Mouse (Mus musculus): ENCODE measurements around the gene Wnk2. TPM values are rescaled to one million over a fixed set of nuclear protein-coding genes. Genes with fewer than 3 reads are reported as not detected.

The Wnk2 gene
- polyA plus RNA-seq, 1 experiment from 2014 or later = 4.3 TPM

GRCm38 (mm10) chr13:49017375-49017774 is 130.4 kb downstream of the Wnk2 start:
- Histone ChIP-seq H3K27ac (replicated peaks) (no peak overlapping the region), H3K4me3 (no peak overlapping the region), H3K27me3 (ENCODE audit: low read depth, poor library complexity, severe bottlenecking) (peaks cover 23% of the 10 kb centered on the region), H3K36me3 (0 out of 2 replicates have a peak, but pooled peaks cover 4% of the 10 kb centered on the region), H3K9me3 (replicated peaks) (peaks cover 8% of the 10 kb centered on the region), H3K4me1 (peaks cover 39% of the 10 kb centered on the region)
- no peak for DNase-seq (ENCODE audit: low spot score)
- 97% methylated on average over 1 of the region's 1 CpGs for WGBS

- H3K4me1 ChIP-seq = peaks cover 39% of the 10 kb centered on the region
- WGBS = 3% methylated on average over 16 of the region's 16 CpGs
- H3K9me3 ChIP-seq (replicated peaks) = peaks cover 8% of the 10 kb centered on the region
- peak overlapping the region; percentile 48 for H3K4me3 ChIP-seq
- H3K27me3 ChIP-seq (ENCODE audit: low read depth, poor library complexity, severe bottlenecking) = peaks cover 23% of the 10 kb centered on the region
- 0 out of 2 replicates have a peak, but pooled peaks cover 4% of the 10 kb centered on the region for H3K36me3 ChIP-seq
- peak; percentile 70 for DNase-seq (ENCODE audit: low spot score)
- peak overlapping the region; percentile 70 for H3K27ac ChIP-seq (replicated peaks)
Observed at GRCm38 (mm10) chr13:49016311-49016761, 131.5 kb downstream of the Wnk2 start.

GRCm38 (mm10) chr13:49015366-49016306 is 132.2 kb downstream of the Wnk2 start:
- peaks cover 8% of the 10 kb centered on the region for H3K9me3 ChIP-seq (replicated peaks)
- H3K4me1 ChIP-seq = peaks cover 34% of the 10 kb centered on the region
- 0 out of 2 replicates have a peak, but pooled peaks cover 4% of the 10 kb centered on the region for H3K36me3 ChIP-seq
- H3K27ac ChIP-seq (replicated peaks) = peak overlapping the region; percentile 70
- 5% methylated on average over 30 of the region's 30 CpGs for WGBS
- H3K27me3 ChIP-seq (ENCODE audit: low read depth, poor library complexity, severe bottlenecking) = peaks cover 23% of the 10 kb centered on the region
- H3K4me3 ChIP-seq = peak overlapping the region; percentile 48
- DNase-seq (ENCODE audit: low spot score) = peak; percentile 48

- H3K4me1 ChIP-seq = peaks cover 26% of the 10 kb centered on the region
- DNase-seq (ENCODE audit: low spot score) = no peak
- peaks cover 28% of the 10 kb centered on the region for H3K27me3 ChIP-seq (ENCODE audit: low read depth, poor library complexity, severe bottlenecking)
- H3K27ac ChIP-seq (replicated peaks) = no peak overlapping the region
- H3K36me3 ChIP-seq = 0 out of 2 replicates have a peak, but pooled peaks cover 4% of the 10 kb centered on the region
- peaks cover 8% of the 10 kb centered on the region for H3K9me3 ChIP-seq (replicated peaks)
- 40% methylated on average over 5 of the region's 5 CpGs for WGBS
- no peak overlapping the region for H3K4me3 ChIP-seq
Observed at GRCm38 (mm10) chr13:49013206-49013794, 134.5 kb downstream of the Wnk2 start.

- H3K27ac ChIP-seq (replicated peaks) = no peak overlapping the region
- 59% methylated on average over 3 of the region's 3 CpGs for WGBS
- no peak overlapping the region for H3K4me3 ChIP-seq
- H3K4me1 ChIP-seq = no peaks in the 10 kb centered on the region
- H3K27me3 ChIP-seq (ENCODE audit: low read depth, poor library complexity, severe bottlenecking) = no peaks in the 10 kb centered on the region
- no peak for DNase-seq (ENCODE audit: low spot score)
- H3K9me3 ChIP-seq (replicated peaks) = no peaks in the 10 kb centered on the region
- H3K36me3 ChIP-seq = no peaks in the 10 kb centered on the region
Observed at GRCm38 (mm10) chr13:49001691-49002090, 146.1 kb downstream of the Wnk2 start.

DNA sequence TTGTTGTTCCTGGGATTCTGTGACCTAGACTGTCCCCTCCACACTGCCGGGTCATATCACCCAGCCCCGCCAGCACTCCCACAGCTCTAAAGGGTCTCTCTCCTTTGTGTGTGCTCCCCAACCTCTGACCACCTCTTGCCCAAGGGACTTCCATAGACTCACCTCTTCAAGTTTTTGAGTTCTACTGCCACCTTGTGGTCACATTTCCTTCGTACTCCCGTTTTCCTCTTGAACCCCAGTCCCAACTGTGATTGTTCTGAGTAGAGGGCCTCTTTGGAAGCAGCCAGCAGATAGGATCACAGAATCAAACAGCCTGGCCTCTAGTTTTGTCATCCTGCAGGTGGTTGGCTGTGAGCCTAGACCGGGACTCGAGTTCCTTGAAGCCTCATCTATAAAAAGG is 149.2 kb downstream of the Wnk2 start:
- Histone ChIP-seq H3K9me3 (replicated peaks) (no peaks in the 10 kb centered on the region), H3K4me1 (peaks cover 13% of the 10 kb centered on the region), H3K27me3 (ENCODE audit: low read depth, poor library complexity, severe bottlenecking) (no peaks in the 10 kb centered on the region), H3K4me3 (no peak overlapping the region), H3K27ac (replicated peaks) (no peak overlapping the region), H3K36me3 (no peaks in the 10 kb centered on the region)
- 10% methylated on average over 6 of the region's 6 CpGs for WGBS
- DNase-seq (ENCODE audit: low spot score) = peak; percentile 61

- Histone ChIP-seq H3K27ac (replicated peaks) (no peak overlapping the region), H3K4me3 (no peak overlapping the region), H3K36me3 (no peaks in the 10 kb centered on the region), H3K27me3 (ENCODE audit: low read depth, poor library complexity, severe bottlenecking) (no peaks in the 10 kb centered on the region), H3K4me1 (peaks cover 13% of the 10 kb centered on the region), H3K9me3 (replicated peaks) (no peaks in the 10 kb centered on the region)
- WGBS = 90% methylated on average over 4 of the region's 4 CpGs
- no peak for DNase-seq (ENCODE audit: low spot score)
Observed at GRCm38 (mm10) chr13:48996731-48997130, 151.1 kb downstream of the Wnk2 start.

GRCm38 (mm10) chr13:48994903-48995302 is 152.9 kb downstream of the Wnk2 start:
- peak; percentile 27 for DNase-seq (ENCODE audit: low spot score)
- 18% methylated on average over 3 of the region's 3 CpGs for WGBS
- Histone ChIP-seq H3K4me1 (peaks cover 17% of the 10 kb centered on the region), H3K36me3 (no peaks in the 10 kb centered on the region), H3K27ac (replicated peaks) (peak overlapping the region; percentile 57; the same call in 1 of the 2 replicates), H3K4me3 (no peak overlapping the region), H3K9me3 (replicated peaks) (no peaks in the 10 kb centered on the region), H3K27me3 (ENCODE audit: low read depth, poor library complexity, severe bottlenecking) (no peaks in the 10 kb centered on the region)

DNA sequence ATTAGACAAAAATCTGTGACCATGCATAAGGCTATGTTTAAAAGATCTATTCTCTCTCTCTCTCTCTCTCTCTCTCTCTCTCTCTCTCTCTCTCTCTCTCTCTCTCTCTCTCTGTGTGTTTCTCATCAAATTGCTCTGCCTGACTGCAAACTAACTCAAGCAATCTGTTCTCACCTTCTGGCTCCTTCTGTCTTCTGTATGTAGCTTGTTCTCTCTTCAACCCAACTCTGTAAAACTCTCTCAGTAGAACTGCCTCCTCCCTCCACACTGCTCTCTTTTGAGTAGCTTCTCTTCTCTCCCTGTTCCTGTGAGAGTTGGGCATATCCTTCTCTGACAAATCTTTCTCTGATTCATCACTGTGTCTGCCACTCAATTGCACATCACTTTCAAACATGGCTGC is 154.9 kb downstream of the Wnk2 start:
- Histone ChIP-seq H3K27me3 (ENCODE audit: low read depth, poor library complexity, severe bottlenecking) (no peaks in the 10 kb centered on the region), H3K4me1 (peaks cover 20% of the 10 kb centered on the region), H3K36me3 (no peaks in the 10 kb centered on the region), H3K9me3 (replicated peaks) (no peaks in the 10 kb centered on the region), H3K4me3 (no peak overlapping the region), H3K27ac (replicated peaks) (no peak overlapping the region)
- no peak for DNase-seq (ENCODE audit: low spot score)

GRCm38 (mm10) chr13:48990138-48990537 is 157.7 kb downstream of the Wnk2 start:
- Histone ChIP-seq H3K4me1 (peaks cover 15% of the 10 kb centered on the region), H3K27me3 (ENCODE audit: low read depth, poor library complexity, severe bottlenecking) (no peaks in the 10 kb centered on the region)
- WGBS = 76% methylated on average over 2 of the region's 2 CpGs

More at GRCm38 (mm10) chr13:48990138-48990537, 157.7 kb downstream of the Wnk2 start:
- H3K36me3 ChIP-seq = no peaks in the 10 kb centered on the region
- H3K27ac ChIP-seq (replicated peaks) = no peak overlapping the region
- no peak for DNase-seq (ENCODE audit: low spot score)
- no peak overlapping the region for H3K4me3 ChIP-seq
- no peaks in the 10 kb centered on the region for H3K9me3 ChIP-seq (replicated peaks)

Measured in midbrain, embryonic 10.5 days (tissue).